Mouse (Mus musculus): Measurements from ENCODE around the gene Pcna.

DNA sequence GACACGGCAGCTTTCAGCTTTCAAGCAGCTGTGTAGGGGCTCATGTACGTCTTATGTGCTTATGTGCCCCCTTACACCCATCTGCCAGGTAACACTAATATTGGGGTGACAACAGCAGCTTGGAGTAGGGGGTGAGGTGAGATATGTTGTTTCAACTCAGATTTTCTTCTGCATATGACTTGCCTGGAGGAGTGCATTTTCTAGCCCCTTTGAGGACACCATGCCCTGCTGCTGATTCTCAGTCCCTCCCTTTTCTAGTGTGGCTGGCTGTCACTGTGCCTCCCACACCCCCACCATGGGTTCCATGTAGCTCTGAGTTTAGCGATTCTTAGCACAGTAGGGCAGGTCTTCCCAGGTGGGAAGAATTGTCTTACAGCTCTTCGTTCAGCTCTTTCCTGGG, 48.3 kb upstream of the Pcna start:
- TF ChIP-seq CTCF (IDR thresholded peaks at IDR 0.05) (no peak), POLR2A (IDR thresholded peaks at IDR 0.05; ENCODE audit: insufficient read depth, low read depth, low read length) (no peak), EP300 (IDR thresholded peaks at IDR 0.05; ENCODE audit: insufficient read depth, low read depth, low read length) (no peak)
